Mouse (Mus musculus): ENCODE results near the gene Snrnp35.

DNA sequence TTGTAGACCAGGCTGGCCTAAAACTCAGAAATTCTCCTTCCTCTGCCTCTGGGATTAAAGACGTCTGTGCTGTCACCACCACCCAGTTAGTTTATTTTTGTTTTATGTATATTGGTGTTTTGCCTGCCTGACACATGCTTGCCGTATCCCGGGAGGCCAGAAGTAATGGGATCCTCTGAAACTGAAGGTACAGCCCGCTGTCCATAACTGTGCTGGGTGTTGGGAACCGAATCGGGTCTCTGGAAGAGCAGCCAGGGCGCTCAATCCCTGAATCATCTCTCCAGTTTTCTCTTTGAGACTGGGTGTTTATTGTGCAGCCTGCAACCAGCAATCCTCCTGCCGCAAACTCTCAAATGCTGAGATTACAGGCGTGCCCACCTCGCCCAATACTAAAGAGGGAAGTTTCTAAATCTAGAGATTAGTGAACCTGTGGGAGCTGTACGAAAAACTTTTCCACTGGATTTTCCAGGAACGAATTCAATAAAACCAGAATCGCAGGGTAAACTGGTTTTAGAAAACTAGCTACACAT is 433 bp upstream of the Snrnp35 start:
- TF ChIP-seq CTCF (IDR thresholded peaks at IDR 0.05; ENCODE audit: extremely low read depth, insufficient read depth, insufficient read length, insufficient replicate concordance) (no peak), POLR2A (IDR thresholded peaks at IDR 0.05; ENCODE audit: low read depth, low read length) (no peak)
